Mouse (Mus musculus) forebrain, postnatal 0 days (tissue): ENCODE results near the gene Nhsl1. TPM values are rescaled to one million over a fixed set of nuclear protein-coding genes. Genes with fewer than 3 reads are reported as not detected.

Source experiments
- ATAC-seq: fragments of 200-750 bp; cut with Nextera tagmentation; 2 replicates; pipeline ENCODE4 v1.8.0; 2017; ENCODE audit warnings: mild to moderate bottlenecking, moderate library complexity
- DNase-seq: peaks from one replicate; pipeline ENCODE4 v3.0.0-alpha.2; 2015
- H3K27ac ChIP-seq: fragments of 300-500 bp; sonication (generic); 2 replicates; pipeline ENCODE4 v1.5.1; 2014; ENCODE audit warnings: low read depth, mild to moderate bottlenecking, antibody characterized with exemption, low read length, moderate library complexity, mixed read lengths
- H3K27me3 ChIP-seq: fragments of 300-500 bp; sonication (generic); 2 replicates; pipeline ENCODE4 v1.6.1; 2014; ENCODE audit warnings: mild to moderate bottlenecking, low read length, mixed read lengths; ENCODE audit not compliant: insufficient read depth
- H3K36me3 ChIP-seq: fragments of 300-500 bp; sonication (generic); 2 replicates; pipeline ENCODE4 v1.6.1; 2014; ENCODE audit warnings: mild to moderate bottlenecking, moderate library complexity; ENCODE audit not compliant: insufficient read depth
- H3K4me1 ChIP-seq: fragments of 300-500 bp; sonication (generic); 2 replicates; pipeline ENCODE4 v1.6.1; 2014; ENCODE audit warnings: antibody characterized with exemption; ENCODE audit not compliant: insufficient read depth
- H3K4me2 ChIP-seq: fragments of 300-500 bp; sonication (generic); 2 replicates; pipeline ENCODE4 v1.6.1; 2014; ENCODE audit warnings: low read depth, mild to moderate bottlenecking, moderate library complexity
- H3K4me3 ChIP-seq: fragments of 300-500 bp; sonication (generic); 2 replicates; pipeline ENCODE4 v1.5.1; 2014; ENCODE audit warnings: low read depth, low read length, mixed read lengths
- H3K9ac ChIP-seq: fragments of 300-500 bp; sonication (generic); 2 replicates; pipeline ENCODE4 v1.6.1; 2014; ENCODE audit warnings: mild to moderate bottlenecking
- H3K9me3 ChIP-seq: fragments of 300-500 bp; sonication (generic); 2 replicates; pipeline ENCODE4 v1.6.1; 2016; ENCODE audit warnings: low read length
- CTCF ChIP-seq: sonication (generic); IDR thresholded peaks from 2 replicates; pipeline ENCODE4 v1.5.1; 2016; ENCODE audit warnings: antibody characterized with exemption, control low read depth, low read depth
- WGBS: fragments of 180-500 bp; shearing (Covaris S2); extraction: QIAGEN DNeasy Blood & Tissue Kit; methylation state at CpG from one replicate; pipeline ENCODE4 v1.1.7; 2014; 5-methylcytosine and 5-hydroxymethylcytosine counted together
- polyA plus RNA-seq: library from polyadenylated mRNA; unstranded; fragments of >200 nt; fragmentation: Nextera tagmentation; extraction: Ambion mirVana; gene quantifications from 2 replicates; pipeline ENCODE4 v1.2.1, GENCODE M21; 2015
- total RNA-seq: library from RNA; depleted of rRNA; stranded (reverse); fragments of >200 nt; gene quantifications from 2 replicates; pipeline ENCODE4 v1.2.3, GENCODE M21; 2014

Gene Nhsl1
- total and polyA plus RNA-seq, 2 experiments from 2014 or later, result 8.9 to 22.0 TPM

GRCm38 (mm10) chr10:18453380-18453779, 134.6 kb downstream of the Nhsl1 start:
- H3K27me3 ChIP-seq, result no peaks in the 10 kb centered on the region
- no peak overlapping the region for H3K9ac ChIP-seq
- no peak overlapping the region for H3K4me2 ChIP-seq
- no peaks in the 10 kb centered on the region for H3K9me3 ChIP-seq
- ATAC-seq, result peak; percentile 84
- H3K36me3 ChIP-seq, result no peaks in the 10 kb centered on the region
- peak; percentile 96 for TF ChIP-seq CTCF
- WGBS, result 15% methylated on average over 4 of the region's 4 CpGs
- H3K4me1 ChIP-seq, result no peaks in the 10 kb centered on the region; the same call in none of the 2 replicates
- peak; percentile 87 for DNase-seq
- H3K4me3 ChIP-seq, result no peak overlapping the region
- H3K27ac ChIP-seq, result no peak overlapping the region

GRCm38 (mm10) chr10:18454161-18454560, 135.4 kb downstream of the Nhsl1 start:
- ATAC-seq, result no peak
- no peaks in the 10 kb centered on the region for H3K9me3 ChIP-seq
- no peaks in the 10 kb centered on the region for H3K27me3 ChIP-seq
- TF ChIP-seq CTCF, result no peak
- no peaks in the 10 kb centered on the region; the same call in none of the 2 replicates for H3K4me1 ChIP-seq
- no peak overlapping the region for H3K4me3 ChIP-seq
- no peak overlapping the region for H3K27ac ChIP-seq
- no peak for DNase-seq
- 77% methylated on average over 3 of the region's 3 CpGs for WGBS
- H3K4me2 ChIP-seq, result no peak overlapping the region
- H3K9ac ChIP-seq, result no peak overlapping the region
- H3K36me3 ChIP-seq, result no peaks in the 10 kb centered on the region

GRCm38 (mm10) chr10:18455301-18455920, 136.6 kb downstream of the Nhsl1 start:
- WGBS, result 93% methylated on average over 10 of the region's 10 CpGs
- ATAC-seq, result no peak
- Histone ChIP-seq H3K36me3 (no peaks in the 10 kb centered on the region), H3K9ac (no peak overlapping the region), H3K27me3 (no peaks in the 10 kb centered on the region), H3K4me3 (no peak overlapping the region), H3K4me1 (no peaks in the 10 kb centered on the region; the same call in none of the 2 replicates), H3K9me3 (no peaks in the 10 kb centered on the region), H3K27ac (no peak overlapping the region), H3K4me2 (no peak overlapping the region)
- TF ChIP-seq CTCF, result no peak
- no peak for DNase-seq

GRCm38 (mm10) chr10:18457808-18458475, 139.2 kb downstream of the Nhsl1 start:
- Histone ChIP-seq H3K4me2 (no peak overlapping the region), H3K4me1 (no peaks in the 10 kb centered on the region; the same call in none of the 2 replicates), H3K27ac (0 out of 2 replicates have a peak overlapping the region, but pooled peaks have one; percentile 15), H3K27me3 (no peaks in the 10 kb centered on the region), H3K9ac (no peak overlapping the region; the same call in 1 of the 2 replicates), H3K4me3 (no peak overlapping the region), H3K36me3 (no peaks in the 10 kb centered on the region), H3K9me3 (no peaks in the 10 kb centered on the region)
- 10% methylated on average over 8 of the region's 8 CpGs for WGBS
- TF ChIP-seq CTCF, result no peak
- DNase-seq (peak; percentile 43), ATAC-seq (peak; percentile 49)

- H3K27me3 ChIP-seq, result no peaks in the 10 kb centered on the region
- H3K9me3 ChIP-seq, result no peaks in the 10 kb centered on the region
- H3K36me3 ChIP-seq, result no peaks in the 10 kb centered on the region
- H3K27ac ChIP-seq, result no peak overlapping the region
- H3K4me3 ChIP-seq, result no peak overlapping the region
- DNase-seq, result no peak
- no peak for ATAC-seq
- no peak overlapping the region for H3K4me2 ChIP-seq
- H3K9ac ChIP-seq, result no peak overlapping the region
- no peak for TF ChIP-seq CTCF
- H3K4me1 ChIP-seq, result no peaks in the 10 kb centered on the region; the same call in 1 of the 2 replicates
- WGBS, result 93% methylated on average over 13 of the region's 13 CpGs
These were observed 142.6 kb downstream of the Nhsl1 start for GRCm38 (mm10) chr10:18461336-18461735.

- no peak overlapping the region for H3K4me2 ChIP-seq
- H3K36me3 ChIP-seq, result no peaks in the 10 kb centered on the region
- H3K4me3 ChIP-seq, result no peak overlapping the region
- no peaks in the 10 kb centered on the region for H3K27me3 ChIP-seq
- DNase-seq (no peak), ATAC-seq (peak; percentile 36)
- no peak for TF ChIP-seq CTCF
- H3K4me1 ChIP-seq, result no peaks in the 10 kb centered on the region; the same call in 1 of the 2 replicates
- no peak overlapping the region for H3K9ac ChIP-seq
- no peak overlapping the region for H3K27ac ChIP-seq
- H3K9me3 ChIP-seq, result no peaks in the 10 kb centered on the region
- WGBS, result 64% methylated on average over 23 of the region's 23 CpGs
These were observed 144.5 kb downstream of the Nhsl1 start for GRCm38 (mm10) chr10:18463071-18463841.
